In the genomic region with DNA sequence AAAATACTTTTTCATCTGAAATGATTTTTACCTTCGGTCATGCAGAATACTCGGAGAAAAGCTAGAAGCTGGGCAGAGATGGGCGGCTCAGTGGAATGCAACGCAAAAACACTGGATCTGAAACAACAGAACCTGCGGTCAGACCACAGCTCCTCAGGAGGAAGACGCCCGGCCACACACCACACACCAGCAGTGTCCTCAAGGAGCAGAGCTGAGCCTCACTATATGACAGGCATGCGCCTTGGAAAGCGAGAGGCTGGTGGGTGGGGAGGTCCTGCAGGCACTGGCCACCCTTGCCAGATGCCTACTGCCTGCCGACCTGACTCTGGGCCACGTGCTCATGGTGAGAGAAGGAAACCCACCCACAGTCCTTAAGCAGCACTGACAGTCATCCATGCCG, we compare ENCODE assay signal across 27 mouse cellular contexts.
"Had no signal": no experiment of that assay in that cellular context is flagged by ENCODE, and none has a peak within 500 bp of the region (broad histone marks: within the 10 kb centered on the region; RNA-seq: fewer than 3 reads in every experiment).

No protein-coding gene starts in this region.

- H3K4me1 ChIP-seq: heart, embryonic 15.5 days; hindbrain, embryonic 12.5 days; liver, embryonic 13.5 days; liver, embryonic 15.5 days had no signal

- H3K4me2 ChIP-seq: heart, embryonic 11.5 days; heart, embryonic 13.5 days; heart, embryonic 15.5 days; hindbrain, embryonic 12.5 days; hindbrain, embryonic 14.5 days; kidney, embryonic 15.5 days; limb, embryonic 12.5 days; liver, embryonic 11.5 days; liver, embryonic 13.5 days; liver, embryonic 15.5 days had no signal

- H3K27ac ChIP-seq: gastrocnemius, adult 2 months; heart, adult 2 months; heart, embryonic 13.5 days; heart, embryonic 15.5 days; hindbrain, embryonic 10.5 days; hindbrain, embryonic 12.5 days; hindbrain, embryonic 14.5 days; kidney, embryonic 15.5 days; kidney, postnatal 0 days; left cerebral cortex, adult 2 months; limb, embryonic 10.5 days; limb, embryonic 12.5 days; liver, embryonic 13.5 days; liver, embryonic 15.5 days had no signal

- ATAC-seq: forebrain, postnatal 0 days; hindbrain, embryonic 16.5 days had no signal

- H3K27me3 ChIP-seq: heart, embryonic 13.5 days; heart, embryonic 15.5 days; hindbrain, embryonic 12.5 days; kidney, embryonic 15.5 days; limb, embryonic 12.5 days; liver, embryonic 13.5 days; liver, embryonic 15.5 days had no signal

- H3K9me3 ChIP-seq: heart, embryonic 13.5 days; heart, embryonic 15.5 days; hindbrain, embryonic 10.5 days; hindbrain, embryonic 12.5 days; kidney, embryonic 15.5 days; limb, embryonic 10.5 days; limb, embryonic 12.5 days; liver, embryonic 13.5 days; liver, embryonic 15.5 days had no signal

- H3K4me3 ChIP-seq: gastrocnemius, adult 2 months; heart, adult 2 months; heart, embryonic 13.5 days; heart, embryonic 15.5 days; hindbrain, embryonic 10.5 days; hindbrain, embryonic 12.5 days; kidney, embryonic 15.5 days; left cerebral cortex, adult 2 months; limb, embryonic 10.5 days; limb, embryonic 12.5 days; liver, embryonic 13.5 days; liver, embryonic 15.5 days had no signal

- H3K9ac ChIP-seq: forebrain, postnatal 0 days; heart, embryonic 13.5 days; heart, embryonic 15.5 days; hindbrain, embryonic 12.5 days; hindbrain, embryonic 14.5 days; kidney, embryonic 15.5 days; limb, embryonic 12.5 days; liver, embryonic 13.5 days; liver, embryonic 15.5 days had no signal

- DNase-seq: forebrain, postnatal 0 days; gastrocnemius, adult 2 months; gastrocnemius, postnatal 10 days; gastrocnemius, postnatal 25 days; heart, adult 2 months; heart, postnatal 4 days; kidney, adult 11 months; kidney, adult 2 months; kidney, adult 9 months; kidney, postnatal 14 days; kidney, postnatal 36 days; liver; liver, embryonic 13.5 days had no signal
